Mouse (Mus musculus): ENCODE results near the gene Olfr720. TPM values are rescaled to one million over a fixed set of nuclear protein-coding genes. Genes with fewer than 3 reads are reported as not detected.

Olfr720 gene
- polyA plus RNA-seq (2012; rRNA removed): not detected in 2 replicates

GRCm38 (mm10) chr14:14186738-14187137 is at the start of gene Olfr720:
Gene Olfr720 (minus strand): TSS chr14:14186838.

Other genes with a start within 250 kb of the Olfr720 start
- 16.5 and 20.1 TPM in 2 replicates for gene Atxn7, start 225.4 kb downstream of the Olfr720 start, polyA plus RNA-seq (2012; rRNA removed)
- gene Thoc7, start 225.0 kb downstream of the Olfr720 start, polyA plus RNA-seq (2012; rRNA removed): 141 and 166 TPM in 2 replicates
- gene Psmd6, start 65.9 kb downstream of the Olfr720 start, polyA plus RNA-seq (2012; rRNA removed): 152 and 172 TPM in 2 replicates
- gene Olfr31, start 136.0 kb upstream of the Olfr720 start, polyA plus RNA-seq (2012; rRNA removed): not detected in 2 replicates
- 11.9 and 14.1 TPM in 2 replicates for gene Il3ra, start 159.4 kb upstream of the Olfr720 start, polyA plus RNA-seq (2012; rRNA removed)
- not detected in 2 replicates for gene Olfr721-ps1, start 214.5 kb upstream of the Olfr720 start, polyA plus RNA-seq (2012; rRNA removed)

Measured in central nervous system, embryonic 11.5 days (tissue).